Mouse (Mus musculus) forebrain, embryonic 16.5 days (tissue): ENCODE measurements around the gene Rcor1. TPM values are rescaled to one million over a fixed set of nuclear protein-coding genes. Genes with fewer than 3 reads are reported as not detected.

Source experiments
- ATAC-seq: fragments of 200-750 bp; cut with Nextera tagmentation; 2 replicates; pipeline ENCODE4 v1.8.0; 2017; ENCODE audit warnings: mild to moderate bottlenecking, moderate library complexity
- H3K27ac ChIP-seq: fragments of 300-500 bp; sonication (generic); 2 replicates; pipeline ENCODE4 v1.5.1; 2014; ENCODE audit warnings: low read length, control low read depth
- H3K27me3 ChIP-seq: fragments of 300-500 bp; sonication (generic); replicated peaks from 2 replicates; pipeline ENCODE4 v1.6.1; 2014; ENCODE audit warnings: low read length; ENCODE audit not compliant: control insufficient read depth, insufficient read depth
- H3K36me3 ChIP-seq: fragments of 300-500 bp; sonication (generic); 2 replicates; pipeline ENCODE4 v1.6.1; 2014; ENCODE audit not compliant: control insufficient read depth, insufficient read depth
- H3K4me1 ChIP-seq: fragments of 300-500 bp; sonication (generic); replicated peaks from 2 replicates; pipeline ENCODE4 v1.6.1; 2014; ENCODE audit warnings: low read length; ENCODE audit not compliant: control insufficient read depth, insufficient read depth
- H3K4me2 ChIP-seq: fragments of 300-500 bp; sonication (generic); 2 replicates; pipeline ENCODE4 v1.6.1; 2014; ENCODE audit warnings: mild to moderate bottlenecking, low read length, control low read depth
- H3K4me3 ChIP-seq: fragments of 300-500 bp; sonication (generic); replicated peaks from 2 replicates; pipeline ENCODE4 v1.5.1; 2014; ENCODE audit warnings: mild to moderate bottlenecking, low read length, control low read depth
- H3K9ac ChIP-seq: fragments of 300-500 bp; sonication (generic); replicated peaks from 2 replicates; pipeline ENCODE4 v1.6.1; 2014; ENCODE audit warnings: low read depth, low read length, control low read depth
- H3K9me3 ChIP-seq: fragments of 300-500 bp; sonication (generic); 2 replicates; pipeline ENCODE4 v1.6.1; 2016; ENCODE audit warnings: low read length; ENCODE audit not compliant: control insufficient read depth
- WGBS: fragments of 180-500 bp; shearing (Covaris S2); extraction: QIAGEN DNeasy Blood & Tissue Kit; methylation state at CpG from one replicate; pipeline ENCODE4 v1.1.7; 2014; 5-methylcytosine and 5-hydroxymethylcytosine counted together
- polyA plus RNA-seq: library from polyadenylated mRNA; unstranded; fragments of >200 nt; fragmentation: Nextera tagmentation; extraction: Ambion mirVana; gene quantifications from 2 replicates; pipeline ENCODE4 v1.2.1, GENCODE M21; 2015

Rcor1 gene
- polyA plus RNA-seq, 1 experiment from 2014 or later, result 7.6 TPM

DNA sequence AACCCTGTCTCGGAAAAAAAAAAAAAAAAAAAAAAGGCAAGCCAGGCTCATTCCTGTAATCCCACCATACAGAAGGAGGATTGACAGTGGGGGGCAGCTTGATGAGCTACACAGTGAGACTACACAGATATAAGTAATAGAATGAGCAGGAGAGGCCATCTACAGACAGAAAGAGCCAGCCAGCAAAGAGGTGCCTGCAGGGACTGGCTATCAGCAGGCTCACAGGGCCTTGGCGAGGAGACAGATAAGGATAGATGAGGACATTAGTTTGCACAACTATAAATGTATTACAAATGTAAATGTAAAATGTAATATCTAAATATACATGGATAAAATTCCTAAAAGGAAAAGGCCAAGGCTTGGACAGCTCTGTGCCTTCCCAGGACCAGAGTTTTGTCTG, 39.3 kb upstream of the Rcor1 start:
- Histone ChIP-seq H3K4me3 (no peak overlapping the region), H3K4me1 (no peaks in the 10 kb centered on the region), H3K27ac (no peak overlapping the region), H3K36me3 (no peaks in the 10 kb centered on the region), H3K4me2 (no peak overlapping the region), H3K9me3 (no peaks in the 10 kb centered on the region; the same call in 1 of the 2 replicates), H3K9ac (no peak overlapping the region), H3K27me3 (no peaks in the 10 kb centered on the region)
- 83% methylated on average over 2 of the region's 2 CpGs for WGBS
- ATAC-seq, result no peak

GRCm38 (mm10) chr12:111000956-111001355, 38.2 kb upstream of the Rcor1 start:
- Histone ChIP-seq H3K4me2 (no peak overlapping the region), H3K27me3 (no peaks in the 10 kb centered on the region), H3K4me1 (no peaks in the 10 kb centered on the region), H3K4me3 (no peak overlapping the region), H3K27ac (no peak overlapping the region), H3K9me3 (no peaks in the 10 kb centered on the region; the same call in 1 of the 2 replicates), H3K9ac (no peak overlapping the region), H3K36me3 (no peaks in the 10 kb centered on the region)
- WGBS, result 93% methylated on average over 7 of the region's 7 CpGs
- ATAC-seq, result no peak

- no peaks in the 10 kb centered on the region for H3K27me3 ChIP-seq
- H3K9ac ChIP-seq, result no peak overlapping the region
- whole genome bisulfite sequencing, result 81% methylated on average over 9 of the region's 9 CpGs
- ATAC-seq, result no peak
- peaks cover 7% of the 10 kb centered on the region for H3K4me1 ChIP-seq
- no peaks in the 10 kb centered on the region for H3K36me3 ChIP-seq
- no peak overlapping the region for H3K27ac ChIP-seq
- H3K4me2 ChIP-seq, result no peak overlapping the region
- H3K9me3 ChIP-seq, result no peaks in the 10 kb centered on the region
- H3K4me3 ChIP-seq, result no peak overlapping the region
These were observed 35.0 kb upstream of the Rcor1 start for GRCm38 (mm10) chr12:111004142-111004541.

DNA sequence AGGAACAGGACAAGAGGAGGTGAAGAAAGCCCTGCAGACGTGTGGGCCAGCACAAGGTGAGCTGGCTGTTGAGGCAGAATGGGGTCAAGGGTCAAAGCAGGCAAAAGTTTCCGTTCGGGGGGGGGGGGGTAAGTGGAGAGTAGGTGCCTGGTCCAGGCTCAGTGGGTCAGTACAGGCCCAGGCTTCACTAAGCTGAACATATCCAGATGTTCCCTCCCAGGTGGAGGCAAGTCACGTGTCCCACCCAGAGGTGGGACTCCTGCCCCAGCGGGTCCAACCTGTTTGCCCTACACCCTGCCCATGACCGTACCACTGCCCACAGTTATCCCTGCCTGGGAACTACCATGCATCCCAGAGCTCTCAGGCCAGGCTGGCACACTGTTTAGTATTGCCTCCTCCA, 33.3 kb upstream of the Rcor1 start:
- whole genome bisulfite sequencing, result 86% methylated on average over 6 of the region's 6 CpGs
- no peak overlapping the region for H3K4me2 ChIP-seq
- H3K36me3 ChIP-seq, result no peaks in the 10 kb centered on the region
- H3K27ac ChIP-seq, result no peak overlapping the region
- H3K9ac ChIP-seq, result no peak overlapping the region
- no peak overlapping the region for H3K4me3 ChIP-seq
- H3K4me1 ChIP-seq, result peaks cover 11% of the 10 kb centered on the region
- H3K27me3 ChIP-seq, result no peaks in the 10 kb centered on the region
- H3K9me3 ChIP-seq, result no peaks in the 10 kb centered on the region
- ATAC-seq, result no peak

DNA sequence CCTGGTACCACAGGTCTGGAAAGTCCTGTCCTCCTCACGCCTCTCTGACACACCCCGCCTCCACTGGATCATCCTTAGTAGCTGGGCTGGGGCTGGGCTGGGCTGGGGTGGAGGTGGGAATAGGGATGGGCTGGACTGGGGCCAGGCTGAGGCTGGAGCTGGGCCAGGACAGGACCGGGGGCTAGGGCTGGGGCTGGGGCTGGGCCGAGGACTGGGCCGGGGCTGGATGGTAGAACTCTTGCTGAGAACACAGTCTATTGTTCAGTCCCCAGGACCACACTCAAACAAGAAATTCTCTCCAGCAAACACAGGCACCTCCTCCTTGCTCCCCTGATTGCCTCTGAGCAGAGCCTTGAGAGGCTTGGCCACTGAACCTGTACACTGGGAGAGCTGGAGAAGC, 32.8 kb upstream of the Rcor1 start:
- H3K27ac ChIP-seq, result no peak overlapping the region
- H3K9me3 ChIP-seq, result no peaks in the 10 kb centered on the region
- no peak overlapping the region for H3K9ac ChIP-seq
- no peak overlapping the region for H3K4me3 ChIP-seq
- WGBS, result 35% methylated on average over 5 of the region's 5 CpGs
- H3K4me1 ChIP-seq, result peaks cover 11% of the 10 kb centered on the region
- no peaks in the 10 kb centered on the region for H3K27me3 ChIP-seq
- no peaks in the 10 kb centered on the region for H3K36me3 ChIP-seq
- no peak for ATAC-seq
- no peak overlapping the region for H3K4me2 ChIP-seq

- Histone ChIP-seq H3K27ac (no peak overlapping the region), H3K9me3 (no peaks in the 10 kb centered on the region), H3K27me3 (no peaks in the 10 kb centered on the region), H3K4me3 (no peak overlapping the region), H3K9ac (no peak overlapping the region), H3K4me2 (no peak overlapping the region), H3K4me1 (peaks cover 11% of the 10 kb centered on the region), H3K36me3 (no peaks in the 10 kb centered on the region)
- WGBS, result 71% methylated on average over 14 of the region's 14 CpGs
- no peak for ATAC-seq
These were observed 31.7 kb upstream of the Rcor1 start for GRCm38 (mm10) chr12:111007134-111008103.

- ATAC-seq, result no peak
- H3K27ac ChIP-seq, result no peak overlapping the region
- no peak overlapping the region for H3K4me3 ChIP-seq
- no peaks in the 10 kb centered on the region for H3K27me3 ChIP-seq
- no peaks in the 10 kb centered on the region for H3K9me3 ChIP-seq
- H3K9ac ChIP-seq, result no peak overlapping the region
- WGBS, result 59% methylated on average over 11 of the region's 11 CpGs
- no peaks in the 10 kb centered on the region for H3K36me3 ChIP-seq
- H3K4me2 ChIP-seq, result no peak overlapping the region
- H3K4me1 ChIP-seq, result peaks cover 11% of the 10 kb centered on the region
These were observed 30.4 kb upstream of the Rcor1 start for GRCm38 (mm10) chr12:111008500-111009490.

DNA sequence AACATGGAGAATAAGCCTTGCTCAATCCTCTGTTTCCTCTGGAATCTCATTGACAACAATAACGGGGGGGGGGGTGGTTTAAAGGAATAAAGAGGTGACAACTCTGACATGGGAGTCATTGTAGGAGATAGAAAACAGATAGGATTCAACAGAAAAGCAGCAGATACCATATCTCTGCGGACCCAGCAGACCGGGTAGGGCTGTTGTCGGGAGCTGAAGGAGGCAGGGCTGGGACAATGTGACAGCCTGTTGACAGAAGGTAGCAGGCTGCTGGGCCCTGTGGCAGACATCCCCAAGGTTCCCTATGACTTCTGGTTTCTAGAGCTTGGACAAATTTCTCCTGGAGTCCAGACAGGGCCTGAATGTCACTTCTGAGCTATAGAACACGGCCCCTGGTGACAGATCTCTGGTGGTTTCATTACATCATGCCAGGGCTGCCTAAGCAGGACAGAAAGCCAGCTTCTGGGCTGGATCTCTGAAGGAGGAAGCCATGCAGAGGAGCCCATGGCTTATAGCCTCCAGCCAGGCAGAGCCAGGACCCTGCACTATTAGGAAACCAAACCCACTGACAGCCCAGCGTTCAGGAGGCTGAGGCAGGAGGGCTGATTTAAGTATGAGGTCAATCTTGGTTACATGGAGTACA, 29.4 kb upstream of the Rcor1 start:
- 65% methylated on average over 6 of the region's 6 CpGs for WGBS
- H3K36me3 ChIP-seq, result no peaks in the 10 kb centered on the region
- no peak overlapping the region for H3K4me3 ChIP-seq
- H3K27ac ChIP-seq, result no peak overlapping the region
- no peaks in the 10 kb centered on the region for H3K27me3 ChIP-seq
- H3K4me2 ChIP-seq, result no peak overlapping the region
- H3K4me1 ChIP-seq, result peaks cover 11% of the 10 kb centered on the region
- no peaks in the 10 kb centered on the region for H3K9me3 ChIP-seq
- ATAC-seq, result no peak
- H3K9ac ChIP-seq, result no peak overlapping the region

DNA sequence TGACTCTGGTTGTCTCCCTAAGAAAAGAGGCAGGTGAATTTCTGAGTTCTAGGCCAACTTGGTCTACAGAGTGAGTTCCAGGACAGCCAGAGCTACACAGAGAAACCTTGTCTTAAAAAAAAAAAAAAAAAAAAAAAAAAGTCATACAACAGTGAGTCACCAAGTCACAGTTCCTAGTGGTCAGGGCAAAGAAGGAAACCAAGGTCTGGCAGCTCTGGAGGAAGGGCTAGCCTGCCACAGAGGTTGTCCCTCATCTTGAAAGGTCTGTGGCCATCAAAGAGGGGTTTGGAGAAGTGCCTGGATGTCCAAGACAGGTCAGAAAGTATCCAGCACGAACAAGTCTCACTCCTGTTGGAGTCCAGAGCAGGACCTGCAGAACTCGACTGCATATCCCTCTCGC, 22.3 kb upstream of the Rcor1 start:
- WGBS, result 88% methylated on average over 3 of the region's 3 CpGs
- no peak for ATAC-seq

More for the DNA sequence above, 22.3 kb upstream of the Rcor1 start:
- Histone ChIP-seq H3K4me2 (no peak overlapping the region), H3K9ac (no peak overlapping the region), H3K4me3 (no peak overlapping the region), H3K4me1 (no peaks in the 10 kb centered on the region), H3K27ac (no peak overlapping the region), H3K27me3 (no peaks in the 10 kb centered on the region), H3K9me3 (no peaks in the 10 kb centered on the region), H3K36me3 (no peaks in the 10 kb centered on the region)
